Mouse (Mus musculus) forebrain, postnatal 0 days (tissue): ENCODE results near the gene Selenbp1. TPM values are rescaled to one million over a fixed set of nuclear protein-coding genes. Genes with fewer than 3 reads are reported as not detected.

Experiments used
- ATAC-seq: fragments of 200-750 bp; cut with Nextera tagmentation; 2 replicates; pipeline ENCODE4 v1.8.0; 2017; ENCODE audit warnings: mild to moderate bottlenecking, moderate library complexity
- DNase-seq: peaks from one replicate; pipeline ENCODE4 v3.0.0-alpha.2; 2015
- H3K27ac ChIP-seq: fragments of 300-500 bp; sonication (generic); 2 replicates; pipeline ENCODE4 v1.5.1; 2014; ENCODE audit warnings: low read depth, mild to moderate bottlenecking, antibody characterized with exemption, low read length, moderate library complexity, mixed read lengths
- H3K27me3 ChIP-seq: fragments of 300-500 bp; sonication (generic); 2 replicates; pipeline ENCODE4 v1.6.1; 2014; ENCODE audit warnings: mild to moderate bottlenecking, low read length, mixed read lengths; ENCODE audit not compliant: insufficient read depth
- H3K36me3 ChIP-seq: fragments of 300-500 bp; sonication (generic); 2 replicates; pipeline ENCODE4 v1.6.1; 2014; ENCODE audit warnings: mild to moderate bottlenecking, moderate library complexity; ENCODE audit not compliant: insufficient read depth
- H3K4me1 ChIP-seq: fragments of 300-500 bp; sonication (generic); 2 replicates; pipeline ENCODE4 v1.6.1; 2014; ENCODE audit warnings: antibody characterized with exemption; ENCODE audit not compliant: insufficient read depth
- H3K4me2 ChIP-seq: fragments of 300-500 bp; sonication (generic); 2 replicates; pipeline ENCODE4 v1.6.1; 2014; ENCODE audit warnings: low read depth, mild to moderate bottlenecking, moderate library complexity
- H3K4me3 ChIP-seq: fragments of 300-500 bp; sonication (generic); 2 replicates; pipeline ENCODE4 v1.5.1; 2014; ENCODE audit warnings: low read depth, low read length, mixed read lengths
- H3K9ac ChIP-seq: fragments of 300-500 bp; sonication (generic); 2 replicates; pipeline ENCODE4 v1.6.1; 2014; ENCODE audit warnings: mild to moderate bottlenecking
- H3K9me3 ChIP-seq: fragments of 300-500 bp; sonication (generic); 2 replicates; pipeline ENCODE4 v1.6.1; 2016; ENCODE audit warnings: low read length
- CTCF ChIP-seq: sonication (generic); IDR thresholded peaks from 2 replicates; pipeline ENCODE4 v1.5.1; 2016; ENCODE audit warnings: antibody characterized with exemption, control low read depth, low read depth
- WGBS: fragments of 180-500 bp; shearing (Covaris S2); extraction: QIAGEN DNeasy Blood & Tissue Kit; methylation state at CpG from one replicate; pipeline ENCODE4 v1.1.7; 2014; 5-methylcytosine and 5-hydroxymethylcytosine counted together
- polyA plus RNA-seq: library from polyadenylated mRNA; unstranded; fragments of >200 nt; fragmentation: Nextera tagmentation; extraction: Ambion mirVana; gene quantifications from 2 replicates; pipeline ENCODE4 v1.2.1, GENCODE M21; 2015
- total RNA-seq: library from RNA; depleted of rRNA; stranded (reverse); fragments of >200 nt; gene quantifications from 2 replicates; pipeline ENCODE4 v1.2.3, GENCODE M21; 2014

Gene Selenbp1
- total and polyA plus RNA-seq, 2 experiments from 2014 or later = 11.6 to 16.6 TPM

GRCm38 (mm10) chr3:94952806-94953205 is 19.9 kb downstream of the Selenbp1 start:
- TF ChIP-seq CTCF = 0 out of 2 replicates have a peak, but pooled peaks have one; percentile 9
- Histone ChIP-seq H3K9me3 (no peaks in the 10 kb centered on the region), H3K27me3 (no peaks in the 10 kb centered on the region), H3K4me3 (peak overlapping the region; percentile 81), H3K4me2 (peak overlapping the region; percentile 63), H3K36me3 (peaks cover 19% of the 10 kb centered on the region; the same call in 1 of the 2 replicates), H3K9ac (0 out of 2 replicates have a peak overlapping the region, but pooled peaks have one; percentile 97), H3K4me1 (0 out of 2 replicates have a peak, but pooled peaks cover 7% of the 10 kb centered on the region), H3K27ac (peak overlapping the region; percentile 97; the same call in 1 of the 2 replicates)
- 68% methylated on average over 5 of the region's 5 CpGs for WGBS
- DNase-seq = no peak
- ATAC-seq = no peak

DNA sequence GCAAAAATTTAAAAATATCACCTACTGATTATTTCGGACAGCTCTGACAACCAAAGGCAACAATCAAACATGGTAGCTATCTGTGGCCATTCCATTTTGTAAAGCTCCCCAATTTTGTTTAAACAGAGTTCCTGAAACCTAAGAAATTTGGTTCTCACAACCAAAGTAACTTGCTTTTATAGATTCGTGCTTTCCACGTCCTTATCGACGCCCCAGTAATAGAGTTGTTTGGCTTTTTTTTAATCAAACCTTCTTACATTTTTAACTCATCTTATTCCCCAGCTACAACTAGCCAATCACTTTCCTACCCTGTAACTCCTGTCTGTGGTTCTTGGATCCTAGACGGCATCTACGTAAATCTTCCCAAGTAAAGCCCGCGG is 20.5 kb downstream of the Selenbp1 start:
- TF ChIP-seq CTCF = no peak
- ATAC-seq (peak; percentile 45), DNase-seq (no peak)
- Histone ChIP-seq H3K9ac (peak overlapping the region; percentile 97), H3K36me3 (peaks cover 24% of the 10 kb centered on the region; the same call in 1 of the 2 replicates), H3K9me3 (no peaks in the 10 kb centered on the region), H3K27me3 (no peaks in the 10 kb centered on the region), H3K4me3 (peak overlapping the region; percentile 81), H3K4me2 (peak overlapping the region; percentile 63), H3K27ac (peak overlapping the region; percentile 97), H3K4me1 (0 out of 2 replicates have a peak, but pooled peaks cover 7% of the 10 kb centered on the region)
- WGBS = 11% methylated on average over 9 of the region's 9 CpGs

DNA sequence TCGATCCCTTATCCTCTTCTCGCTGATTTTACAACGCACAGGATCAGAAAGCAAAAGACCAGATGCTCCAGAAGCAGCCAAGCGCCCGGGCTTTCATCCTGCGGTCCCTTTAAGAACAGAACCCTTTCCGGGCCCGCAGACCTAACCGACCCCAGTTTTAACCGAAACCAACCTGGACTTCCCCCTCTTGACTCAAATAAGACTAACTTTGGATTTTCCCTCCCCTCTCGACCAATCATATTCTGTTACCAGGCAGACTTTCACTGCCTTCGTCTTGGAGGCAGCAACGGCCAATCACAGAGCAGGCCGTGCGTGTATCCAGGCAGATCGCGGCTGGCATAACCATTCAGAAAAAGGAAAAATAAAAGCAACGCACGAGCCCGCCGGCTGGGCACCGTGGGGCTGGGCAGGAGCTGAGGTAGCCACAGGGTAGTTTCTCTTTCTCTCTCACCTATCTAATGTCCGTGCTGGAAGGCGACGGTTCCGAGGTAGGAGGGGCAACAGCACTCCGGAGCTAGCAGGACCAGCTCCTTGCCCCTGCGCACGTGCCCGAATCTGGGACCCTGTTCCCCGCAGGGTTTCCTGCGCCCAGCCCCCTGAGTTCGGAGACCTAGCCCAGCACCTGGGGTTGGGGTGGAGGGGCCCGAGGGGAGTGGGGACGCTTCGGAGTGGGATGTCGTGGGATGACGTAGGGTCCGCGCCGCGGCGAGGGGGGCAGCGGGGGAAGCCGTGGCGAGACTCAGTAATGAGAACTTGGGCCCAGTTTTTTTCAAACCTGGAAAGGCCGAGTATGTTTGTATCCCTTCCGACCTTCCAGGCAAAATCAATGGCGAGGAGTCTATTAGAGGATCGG is 21.1 kb downstream of the Selenbp1 start, which contains the start of gene Rfx5:
TSS of gene Rfx5 (plus strand) at position 312 of the 853 bp plus-strand sequence.
- H3K9me3 ChIP-seq = no peaks in the 10 kb centered on the region
- H3K4me3 ChIP-seq = peak within 1 kb of the TSS; percentile 81
- peak; percentile 95 for DNase-seq
- ATAC-seq = peak; percentile 98
- H3K27me3 ChIP-seq = no peaks in the 10 kb centered on the region
- peak within 1 kb of the TSS; percentile 63 for H3K4me2 ChIP-seq
- 2% methylated on average over 50 of the region's 50 CpGs for WGBS
- H3K36me3 ChIP-seq = peaks cover 27% of the 10 kb centered on the region; the same call in 1 of the 2 replicates
- 0 out of 2 replicates have a peak, but pooled peaks cover 7% of the 10 kb centered on the region for H3K4me1 ChIP-seq
- no peak; the same call in 1 of the 2 replicates for TF ChIP-seq CTCF
- H3K9ac ChIP-seq = peak within 1 kb of the TSS; percentile 97
- H3K27ac ChIP-seq = peak within 1 kb of the TSS; percentile 97

DNA sequence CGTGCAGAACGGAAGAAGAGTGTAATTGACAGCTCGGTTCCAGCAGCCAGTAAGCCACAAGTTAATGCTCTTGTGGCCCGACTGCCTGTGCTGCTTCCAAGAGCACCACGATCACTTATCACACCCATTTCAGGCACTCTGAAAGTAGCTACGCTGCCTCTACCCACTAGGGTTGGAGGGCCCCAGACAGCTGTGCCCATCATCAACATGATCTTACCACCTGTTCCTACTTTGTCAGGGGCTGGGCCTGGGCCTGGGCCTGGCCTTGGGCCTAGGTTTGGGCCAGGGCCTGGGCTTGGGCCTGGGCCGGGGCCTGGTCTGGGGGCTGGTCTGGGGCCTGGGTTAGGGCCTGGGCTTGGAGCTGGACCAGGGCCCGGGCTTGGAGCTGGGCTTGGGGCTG is 25.4 kb downstream of the Selenbp1 start:
- no peak overlapping the region for H3K4me3 ChIP-seq
- 0 out of 2 replicates have a peak, but pooled peaks cover 7% of the 10 kb centered on the region for H3K4me1 ChIP-seq
- no peak for TF ChIP-seq CTCF
- ATAC-seq = no peak
- no peak overlapping the region for H3K4me2 ChIP-seq
- DNase-seq = no peak
- H3K36me3 ChIP-seq = peaks cover 32% of the 10 kb centered on the region; the same call in 1 of the 2 replicates
- H3K9me3 ChIP-seq = no peaks in the 10 kb centered on the region
- no peak overlapping the region for H3K9ac ChIP-seq
- no peaks in the 10 kb centered on the region for H3K27me3 ChIP-seq
- 92% methylated on average over 8 of the region's 8 CpGs for WGBS
- no peak overlapping the region for H3K27ac ChIP-seq

- WGBS = 47% methylated on average over 8 of the region's 8 CpGs
- ATAC-seq (no peak), DNase-seq (no peak)
- Histone ChIP-seq H3K27me3 (no peaks in the 10 kb centered on the region), H3K9ac (no peak overlapping the region), H3K4me1 (0 out of 2 replicates have a peak, but pooled peaks cover 7% of the 10 kb centered on the region), H3K9me3 (no peaks in the 10 kb centered on the region), H3K4me3 (no peak overlapping the region), H3K4me2 (no peak overlapping the region), H3K27ac (no peak overlapping the region), H3K36me3 (peaks cover 32% of the 10 kb centered on the region; the same call in 1 of the 2 replicates)
- no peak for TF ChIP-seq CTCF
Observed at GRCm38 (mm10) chr3:94959871-94960270, 27.0 kb downstream of the Selenbp1 start.

GRCm38 (mm10) chr3:94960322-94960721 is 27.5 kb downstream of the Selenbp1 start:
- peaks cover 32% of the 10 kb centered on the region; the same call in 1 of the 2 replicates for H3K36me3 ChIP-seq
- no peaks in the 10 kb centered on the region for H3K27me3 ChIP-seq
- no peak for TF ChIP-seq CTCF
- H3K4me2 ChIP-seq = no peak overlapping the region
- no peak overlapping the region for H3K27ac ChIP-seq
- WGBS = 59% methylated on average over 5 of the region's 5 CpGs
- H3K9ac ChIP-seq = no peak overlapping the region
- H3K9me3 ChIP-seq = no peaks in the 10 kb centered on the region
- 0 out of 2 replicates have a peak, but pooled peaks cover 2% of the 10 kb centered on the region for H3K4me1 ChIP-seq
- DNase-seq = no peak
- no peak for ATAC-seq
- H3K4me3 ChIP-seq = no peak overlapping the region

- no peak for DNase-seq
- no peaks in the 10 kb centered on the region for H3K27me3 ChIP-seq
- no peaks in the 10 kb centered on the region for H3K9me3 ChIP-seq
- H3K9ac ChIP-seq = no peak overlapping the region
- no peak for ATAC-seq
- H3K4me1 ChIP-seq = no peaks in the 10 kb centered on the region
- no peak for TF ChIP-seq CTCF
- no peak overlapping the region for H3K4me3 ChIP-seq
- no peaks in the 10 kb centered on the region for H3K36me3 ChIP-seq
- H3K4me2 ChIP-seq = no peak overlapping the region
- WGBS = 94% methylated on average over 1 of the region's 1 CpGs
- no peak overlapping the region for H3K27ac ChIP-seq
Observed at GRCm38 (mm10) chr3:94964989-94965388, 32.1 kb downstream of the Selenbp1 start.
